Mouse (Mus musculus): ENCODE measurements at regions not wholly inside any gene's neighbourhood (a gene's known extent, or its start where the extent isn't known, plus 50 kb on each side); places are given as distances from the start of the nearest gene placed in this dataset.
A peak's percentile ranks its signal among the peaks of the same experiment; 100 is the strongest.

GRCm38 (mm10) chr6:16999451-17000139 is 65.4 kb upstream of the Tes start:
- WGBS, result 73% methylated on average over 21 of the region's 21 CpGs
- Histone ChIP-seq H3K27me3 (no peaks in the 10 kb centered on the region), H3K4me3 (no peak overlapping the region), H3K27ac (no peak overlapping the region), H3K9me3 (no peaks in the 10 kb centered on the region), H3K4me1 (no peaks in the 10 kb centered on the region), H3K9ac (no peak overlapping the region), H3K4me2 (replicated peaks) (no peak overlapping the region), H3K36me3 (no peaks in the 10 kb centered on the region)
- ATAC-seq (ENCODE audit: insufficient number of reproducible peaks, insufficient read depth, low FRiP score, low TSS enrichment), result no peak

GRCm38 (mm10) chr6:16995495-16995936 is 69.4 kb upstream of the Tes start:
- peak overlapping the region; percentile 32 for H3K4me2 ChIP-seq (replicated peaks)
- H3K9me3 ChIP-seq, result no peaks in the 10 kb centered on the region
- no peak overlapping the region for H3K4me3 ChIP-seq
- no peak for ATAC-seq (ENCODE audit: insufficient number of reproducible peaks, insufficient read depth, low FRiP score, low TSS enrichment)
- H3K36me3 ChIP-seq, result no peaks in the 10 kb centered on the region
- no peaks in the 10 kb centered on the region for H3K27me3 ChIP-seq
- WGBS, result 18% methylated on average over 10 of the region's 10 CpGs
- no peaks in the 10 kb centered on the region for H3K4me1 ChIP-seq
- H3K27ac ChIP-seq, result no peak overlapping the region
- H3K9ac ChIP-seq, result no peak overlapping the region

GRCm38 (mm10) chr6:16994711-16995110 is 70.2 kb upstream of the Tes start:
- Histone ChIP-seq H3K4me1 (no peaks in the 10 kb centered on the region), H3K36me3 (no peaks in the 10 kb centered on the region), H3K27ac (no peak overlapping the region), H3K27me3 (no peaks in the 10 kb centered on the region), H3K4me3 (no peak overlapping the region), H3K9ac (no peak overlapping the region), H3K4me2 (replicated peaks) (0 out of 2 replicates have a peak overlapping the region, but pooled peaks have one; percentile 28), H3K9me3 (no peaks in the 10 kb centered on the region)
- ATAC-seq (ENCODE audit: insufficient number of reproducible peaks, insufficient read depth, low FRiP score, low TSS enrichment), result no peak
- WGBS, result 6% methylated on average over 8 of the region's 8 CpGs

- Histone ChIP-seq H3K4me3 (no peak overlapping the region), H3K36me3 (no peaks in the 10 kb centered on the region), H3K4me2 (replicated peaks) (no peak overlapping the region), H3K27ac (no peak overlapping the region), H3K9me3 (no peaks in the 10 kb centered on the region), H3K9ac (no peak overlapping the region), H3K4me1 (no peaks in the 10 kb centered on the region), H3K27me3 (no peaks in the 10 kb centered on the region)
- no peak for ATAC-seq (ENCODE audit: insufficient number of reproducible peaks, insufficient read depth, low FRiP score, low TSS enrichment)
- 67% methylated on average over 15 of the region's 15 CpGs for WGBS
Observed at GRCm38 (mm10) chr6:16991996-16992591, 72.9 kb upstream of the Tes start.

DNA sequence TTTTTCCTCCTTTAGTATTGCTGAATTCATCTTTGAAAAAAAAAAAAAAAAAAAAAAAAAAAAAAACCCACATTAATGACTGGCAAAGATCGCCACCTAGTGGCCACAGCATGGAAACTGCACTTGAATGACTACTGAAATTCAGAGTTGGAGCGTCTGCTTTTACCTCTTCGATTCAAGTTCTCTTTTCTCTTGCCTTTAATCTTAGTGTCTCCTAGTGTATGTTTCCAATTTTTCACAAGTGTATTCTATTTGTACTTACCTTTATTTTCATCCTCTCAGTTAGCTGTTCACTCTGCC is 79.9 kb upstream of the Tfec start:
- Histone ChIP-seq H3K36me3 (no peaks in the 10 kb centered on the region), H3K4me3 (no peak overlapping the region), H3K27ac (no peak overlapping the region), H3K9ac (no peak overlapping the region), H3K9me3 (no peaks in the 10 kb centered on the region), H3K4me2 (replicated peaks) (no peak overlapping the region), H3K4me1 (no peaks in the 10 kb centered on the region), H3K27me3 (no peaks in the 10 kb centered on the region)
- no peak for ATAC-seq (ENCODE audit: insufficient number of reproducible peaks, insufficient read depth, low FRiP score, low TSS enrichment)
- 25% methylated on average over 3 of the region's 3 CpGs for WGBS

DNA sequence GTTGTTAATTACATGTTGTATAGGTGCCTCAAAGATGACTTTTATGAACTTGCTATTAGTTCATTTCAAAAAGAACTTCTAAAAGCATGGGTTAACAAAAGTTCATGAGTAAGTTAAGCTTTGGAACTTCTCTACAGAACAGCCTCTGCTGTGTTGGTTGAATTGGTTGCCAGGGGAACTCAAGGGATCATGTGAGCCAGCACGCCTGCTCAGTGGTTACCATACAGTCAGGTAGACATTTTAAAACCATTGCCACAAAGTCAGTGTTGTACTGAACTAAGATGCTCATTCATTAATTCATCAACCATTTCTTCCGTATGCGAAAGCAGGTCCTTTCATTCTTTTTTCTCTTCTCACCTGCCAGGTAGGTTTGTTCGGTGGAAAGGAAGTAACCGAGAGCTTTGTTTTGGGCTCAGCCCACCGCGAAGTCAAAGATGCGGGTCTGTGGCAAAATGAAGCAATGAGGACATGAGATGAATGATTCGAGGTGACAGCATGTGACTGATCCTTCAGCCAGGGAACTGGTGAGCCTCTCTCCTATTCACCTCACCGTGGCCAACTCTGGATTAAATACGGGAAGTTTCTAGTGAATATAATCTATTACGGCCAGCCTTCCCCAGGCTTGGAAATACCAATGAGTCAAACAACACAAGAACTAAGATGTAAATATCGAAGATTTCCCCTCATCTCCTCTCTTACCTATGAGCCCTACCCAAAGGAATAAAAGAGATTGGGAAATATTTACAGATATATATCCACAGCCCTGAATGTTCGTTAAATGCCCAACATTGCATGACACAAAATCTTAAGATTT is 79.4 kb upstream of the Tfec start:
- Histone ChIP-seq H3K4me2 (replicated peaks) (no peak overlapping the region), H3K9me3 (no peaks in the 10 kb centered on the region), H3K9ac (no peak overlapping the region), H3K27ac (no peak overlapping the region), H3K4me3 (no peak overlapping the region), H3K36me3 (no peaks in the 10 kb centered on the region), H3K4me1 (no peaks in the 10 kb centered on the region), H3K27me3 (no peaks in the 10 kb centered on the region)
- ATAC-seq (ENCODE audit: insufficient number of reproducible peaks, insufficient read depth, low FRiP score, low TSS enrichment), result no peak
- WGBS, result 64% methylated on average over 14 of the region's 14 CpGs

DNA sequence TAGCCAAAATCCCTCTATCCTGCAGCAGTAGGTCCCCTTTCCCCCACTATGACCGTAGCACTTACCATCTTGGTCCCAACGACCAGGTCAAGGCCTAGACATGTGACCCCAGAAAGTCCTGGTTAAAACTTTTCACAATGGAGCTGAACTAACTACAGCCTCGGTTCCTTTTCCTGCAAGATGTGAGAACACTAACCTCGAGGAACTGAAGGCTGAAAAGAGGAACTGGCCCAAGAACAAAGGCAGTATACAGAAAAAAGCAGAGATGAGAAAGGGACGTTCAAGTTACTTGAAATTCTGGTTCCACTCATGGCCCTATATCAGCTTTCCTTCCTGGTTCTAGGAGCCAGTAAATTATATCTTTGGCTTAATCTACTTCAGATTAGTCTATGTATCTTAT is 67.4 kb upstream of the Tfec start:
- no peak for ATAC-seq (ENCODE audit: insufficient number of reproducible peaks, insufficient read depth, low FRiP score, low TSS enrichment)
- WGBS, result 44% methylated on average over 5 of the region's 5 CpGs
- Histone ChIP-seq H3K27ac (no peak overlapping the region), H3K4me3 (no peak overlapping the region), H3K9me3 (no peaks in the 10 kb centered on the region), H3K36me3 (no peaks in the 10 kb centered on the region), H3K27me3 (no peaks in the 10 kb centered on the region), H3K9ac (no peak overlapping the region), H3K4me1 (no peaks in the 10 kb centered on the region), H3K4me2 (replicated peaks) (no peak overlapping the region)

DNA sequence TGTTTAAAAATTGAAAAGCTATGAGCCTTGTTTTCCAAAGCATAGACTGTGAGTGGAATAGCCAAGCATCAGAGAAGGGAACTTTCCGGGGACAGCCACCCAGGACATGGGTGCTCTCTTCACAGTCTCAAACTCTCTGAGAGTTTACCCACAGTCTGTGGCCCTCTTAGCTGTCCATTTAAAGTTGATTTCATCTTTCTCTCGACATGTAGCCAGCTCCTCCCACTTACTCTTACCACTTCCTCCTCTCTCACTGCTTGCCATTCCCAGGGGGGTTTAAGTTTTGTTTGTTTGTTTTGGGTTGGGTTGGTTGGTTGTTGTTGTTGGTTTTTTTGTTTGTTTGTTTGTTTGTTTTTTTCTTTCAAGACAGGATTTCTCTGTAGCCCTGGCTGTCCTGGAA is 66.1 kb upstream of the Tfec start:
- no peaks in the 10 kb centered on the region for H3K4me1 ChIP-seq
- H3K4me3 ChIP-seq, result no peak overlapping the region
- no peaks in the 10 kb centered on the region for H3K27me3 ChIP-seq
- H3K27ac ChIP-seq, result no peak overlapping the region
- H3K4me2 ChIP-seq (replicated peaks), result no peak overlapping the region
- no peak for ATAC-seq (ENCODE audit: insufficient number of reproducible peaks, insufficient read depth, low FRiP score, low TSS enrichment)
- H3K36me3 ChIP-seq, result no peaks in the 10 kb centered on the region
- no peak overlapping the region for H3K9ac ChIP-seq
- 81% methylated on average over 2 of the region's 2 CpGs for WGBS
- no peaks in the 10 kb centered on the region for H3K9me3 ChIP-seq

DNA sequence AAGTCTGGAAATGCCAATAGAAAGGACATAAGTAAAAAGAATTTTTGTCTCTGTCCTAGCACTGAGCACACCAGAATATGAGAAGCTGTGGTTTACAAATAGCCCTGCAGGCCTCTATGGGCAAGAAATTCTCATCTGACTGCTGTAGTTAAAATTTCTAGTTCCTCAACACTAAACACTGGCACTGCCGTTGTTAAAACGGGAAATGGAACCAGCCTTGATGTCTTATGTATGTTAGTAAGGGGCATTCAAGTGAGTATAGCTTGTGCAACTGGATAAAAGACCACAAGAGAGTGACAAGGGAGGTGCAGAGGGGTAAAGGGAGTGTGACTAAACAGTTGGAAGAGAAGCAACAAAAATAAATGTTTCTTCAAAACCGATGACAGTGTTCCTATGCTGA is 65.7 kb upstream of the Tfec start:
- Histone ChIP-seq H3K27me3 (no peaks in the 10 kb centered on the region), H3K36me3 (no peaks in the 10 kb centered on the region), H3K4me2 (replicated peaks) (no peak overlapping the region), H3K9me3 (no peaks in the 10 kb centered on the region), H3K27ac (no peak overlapping the region), H3K4me3 (no peak overlapping the region), H3K4me1 (no peaks in the 10 kb centered on the region), H3K9ac (no peak overlapping the region)
- 77% methylated on average over 3 of the region's 3 CpGs for WGBS
- no peak for ATAC-seq (ENCODE audit: insufficient number of reproducible peaks, insufficient read depth, low FRiP score, low TSS enrichment)

GRCm38 (mm10) chr6:16958102-16958501 is 59.9 kb upstream of the Tfec start:
- H3K4me2 ChIP-seq (replicated peaks), result no peak overlapping the region
- WGBS, result 79% methylated on average over 3 of the region's 3 CpGs

GRCm38 (mm10) chr6:16956771-16957435 is 58.7 kb upstream of the Tfec start:
- Histone ChIP-seq H3K4me3 (no peak overlapping the region), H3K4me1 (no peaks in the 10 kb centered on the region), H3K27me3 (no peaks in the 10 kb centered on the region), H3K9ac (no peak overlapping the region), H3K9me3 (no peaks in the 10 kb centered on the region), H3K4me2 (replicated peaks) (no peak overlapping the region), H3K36me3 (no peaks in the 10 kb centered on the region), H3K27ac (no peak overlapping the region)
- WGBS, result 59% methylated on average over 6 of the region's 6 CpGs
- peak; percentile 35; the same call in 1 of the 2 replicates for ATAC-seq (ENCODE audit: insufficient number of reproducible peaks, insufficient read depth, low FRiP score, low TSS enrichment)

More at GRCm38 (mm10) chr6:16958102-16958501, 59.9 kb upstream of the Tfec start:
- Histone ChIP-seq H3K4me1 (no peaks in the 10 kb centered on the region), H3K27ac (no peak overlapping the region), H3K9ac (no peak overlapping the region), H3K27me3 (no peaks in the 10 kb centered on the region), H3K36me3 (no peaks in the 10 kb centered on the region), H3K4me3 (no peak overlapping the region), H3K9me3 (no peaks in the 10 kb centered on the region)
- ATAC-seq (ENCODE audit: insufficient number of reproducible peaks, insufficient read depth, low FRiP score, low TSS enrichment), result no peak

Measured in embryonic facial prominence, embryonic 12.5 days (tissue).